Mouse (Mus musculus): ENCODE measurements at regions not wholly inside any gene's neighbourhood (a gene's known extent, or its start where the extent isn't known, plus 50 kb on each side); places are given as distances from the start of the nearest gene placed in this dataset.

- no peak for TF ChIP-seq CTCF (IDR thresholded peaks at IDR 0.05)
- Histone ChIP-seq H3K27ac (ENCODE audit: low read depth, low read length) (no peak overlapping the region), H3K4me3 (ENCODE audit: low read depth, low read length) (no peak overlapping the region), H3K9me3 (ENCODE audit: low read length) (no peaks in the 10 kb centered on the region), H3K27me3 (ENCODE audit: insufficient read depth, low read length) (no peaks in the 10 kb centered on the region), H3K9ac (replicated peaks; ENCODE audit: low read length, poor library complexity, severe bottlenecking) (no peak overlapping the region), H3K4me2 (ENCODE audit: low read depth, low read length, poor library complexity, severe bottlenecking) (no peak overlapping the region), H3K36me3 (ENCODE audit: insufficient read depth, low read length) (no peaks in the 10 kb centered on the region), H3K4me1 (ENCODE audit: insufficient read depth, low read length) (0 out of 2 replicates have a peak, but pooled peaks cover 4% of the 10 kb centered on the region)
- WGBS, result 39% methylated on average over 6 of the region's 6 CpGs
- no peak for ATAC-seq (ENCODE audit: low FRiP score)
- DNase-seq (ENCODE audit: low spot score), result no peak
Measured at GRCm38 (mm10) chr5:99128628-99129027, 91.5 kb upstream of the Prkg2 start.

GRCm38 (mm10) chr5:99125418-99125817 lies 88.3 kb upstream of the Prkg2 start:
- H3K9me3 ChIP-seq (ENCODE audit: low read length), result no peaks in the 10 kb centered on the region
- H3K27me3 ChIP-seq (ENCODE audit: insufficient read depth, low read length), result no peaks in the 10 kb centered on the region
- ATAC-seq (ENCODE audit: low FRiP score) (peak; percentile 56; the same call in 1 of the 2 replicates), DNase-seq (ENCODE audit: low spot score) (peak; percentile 51)
- no peak for TF ChIP-seq CTCF (IDR thresholded peaks at IDR 0.05)
- H3K4me2 ChIP-seq (ENCODE audit: low read depth, low read length, poor library complexity, severe bottlenecking), result no peak overlapping the region
- H3K9ac ChIP-seq (replicated peaks; ENCODE audit: low read length, poor library complexity, severe bottlenecking), result no peak overlapping the region
- no peak overlapping the region for H3K27ac ChIP-seq (ENCODE audit: low read depth, low read length)
- 64% methylated on average over 3 of the region's 3 CpGs for WGBS
- H3K4me1 ChIP-seq (ENCODE audit: insufficient read depth, low read length), result 0 out of 2 replicates have a peak, but pooled peaks cover 4% of the 10 kb centered on the region
- H3K4me3 ChIP-seq (ENCODE audit: low read depth, low read length), result no peak overlapping the region
- H3K36me3 ChIP-seq (ENCODE audit: insufficient read depth, low read length), result no peaks in the 10 kb centered on the region

- Histone ChIP-seq H3K36me3 (ENCODE audit: insufficient read depth, low read length) (no peaks in the 10 kb centered on the region), H3K4me1 (ENCODE audit: insufficient read depth, low read length) (no peaks in the 10 kb centered on the region), H3K4me3 (ENCODE audit: low read depth, low read length) (no peak overlapping the region), H3K9me3 (ENCODE audit: low read length) (no peaks in the 10 kb centered on the region), H3K27me3 (ENCODE audit: insufficient read depth, low read length) (no peaks in the 10 kb centered on the region), H3K4me2 (ENCODE audit: low read depth, low read length, poor library complexity, severe bottlenecking) (no peak overlapping the region), H3K9ac (replicated peaks; ENCODE audit: low read length, poor library complexity, severe bottlenecking) (no peak overlapping the region), H3K27ac (ENCODE audit: low read depth, low read length) (no peak overlapping the region)
- WGBS, result 87% methylated on average over 4 of the region's 4 CpGs
- DNase-seq (ENCODE audit: low spot score), result no peak
- no peak for TF ChIP-seq CTCF (IDR thresholded peaks at IDR 0.05)
- ATAC-seq (ENCODE audit: low FRiP score), result no peak
Measured at GRCm38 (mm10) chr5:99111755-99112154, 74.6 kb upstream of the Prkg2 start.

GRCm38 (mm10) chr5:99111235-99111634 lies 74.1 kb upstream of the Prkg2 start:
- H3K9me3 ChIP-seq (ENCODE audit: low read length), result no peaks in the 10 kb centered on the region
- no peak overlapping the region for H3K4me3 ChIP-seq (ENCODE audit: low read depth, low read length)
- H3K27ac ChIP-seq (ENCODE audit: low read depth, low read length), result no peak overlapping the region
- TF ChIP-seq CTCF (IDR thresholded peaks at IDR 0.05), result no peak
- H3K27me3 ChIP-seq (ENCODE audit: insufficient read depth, low read length), result no peaks in the 10 kb centered on the region
- no peak overlapping the region for H3K9ac ChIP-seq (replicated peaks; ENCODE audit: low read length, poor library complexity, severe bottlenecking)
- H3K36me3 ChIP-seq (ENCODE audit: insufficient read depth, low read length), result no peaks in the 10 kb centered on the region
- ATAC-seq (ENCODE audit: low FRiP score) (no peak), DNase-seq (ENCODE audit: low spot score) (peak; percentile 30)
- H3K4me2 ChIP-seq (ENCODE audit: low read depth, low read length, poor library complexity, severe bottlenecking), result no peak overlapping the region
- no peaks in the 10 kb centered on the region for H3K4me1 ChIP-seq (ENCODE audit: insufficient read depth, low read length)
- WGBS, result 31% methylated on average over 4 of the region's 4 CpGs

GRCm38 (mm10) chr5:99099727-99100116 lies 62.6 kb upstream of the Prkg2 start:
- Histone ChIP-seq H3K9me3 (ENCODE audit: low read length) (no peaks in the 10 kb centered on the region), H3K36me3 (ENCODE audit: insufficient read depth, low read length) (no peaks in the 10 kb centered on the region), H3K4me2 (ENCODE audit: low read depth, low read length, poor library complexity, severe bottlenecking) (no peak overlapping the region), H3K27me3 (ENCODE audit: insufficient read depth, low read length) (no peaks in the 10 kb centered on the region), H3K4me1 (ENCODE audit: insufficient read depth, low read length) (no peaks in the 10 kb centered on the region), H3K27ac (ENCODE audit: low read depth, low read length) (no peak overlapping the region), H3K4me3 (ENCODE audit: low read depth, low read length) (no peak overlapping the region), H3K9ac (replicated peaks; ENCODE audit: low read length, poor library complexity, severe bottlenecking) (no peak overlapping the region)
- TF ChIP-seq CTCF (IDR thresholded peaks at IDR 0.05), result no peak
- WGBS, result 88% methylated on average over 6 of the region's 6 CpGs
- no peak for DNase-seq (ENCODE audit: low spot score)
- ATAC-seq (ENCODE audit: low FRiP score), result no peak

- no peaks in the 10 kb centered on the region for H3K27me3 ChIP-seq (ENCODE audit: insufficient read depth, low read length)
- ATAC-seq (ENCODE audit: low FRiP score) (no peak), DNase-seq (ENCODE audit: low spot score) (no peak)
- no peaks in the 10 kb centered on the region for H3K4me1 ChIP-seq (ENCODE audit: insufficient read depth, low read length)
- WGBS, result 96% methylated on average over 7 of the region's 7 CpGs
- TF ChIP-seq CTCF (IDR thresholded peaks at IDR 0.05), result no peak
- H3K9me3 ChIP-seq (ENCODE audit: low read length), result no peaks in the 10 kb centered on the region
- no peak overlapping the region for H3K4me2 ChIP-seq (ENCODE audit: low read depth, low read length, poor library complexity, severe bottlenecking)
- H3K36me3 ChIP-seq (ENCODE audit: insufficient read depth, low read length), result no peaks in the 10 kb centered on the region
- no peak overlapping the region for H3K9ac ChIP-seq (replicated peaks; ENCODE audit: low read length, poor library complexity, severe bottlenecking)
- H3K27ac ChIP-seq (ENCODE audit: low read depth, low read length), result no peak overlapping the region
- no peak overlapping the region for H3K4me3 ChIP-seq (ENCODE audit: low read depth, low read length)
Measured at GRCm38 (mm10) chr5:99099014-99099726, 62.0 kb upstream of the Prkg2 start.

All from midbrain, postnatal 0 days (tissue).